Mouse (Mus musculus) adrenal gland, adult 18-20 months (tissue): ENCODE results near the gene Pla2r1. TPM values are rescaled to one million over a fixed set of nuclear protein-coding genes. Genes with fewer than 3 reads are reported as not detected.

ENCODE experiments used
- DNase-seq, 2 experiments: peaks; one replicate each; pipeline ENCODE4 v3.0.0; 2021 to 2022; ENCODE audit warnings: low spot score in 2 of 2
- total RNA-seq, 2 experiments: library from RNA; stranded (reverse); gene quantifications; 1 replicate in 1 of 2; 2 replicates in 1 of 2; pipeline ENCODE4 v1.2.3; 2021

Gene Pla2r1
- total RNA-seq, 2 experiments from 2014 or later = 3.2 to 4.3 TPM

- DNase-seq = no peak
Observed at GRCm38 (mm10) chr2:60504718-60505117, 48.4 kb downstream of the Pla2r1 start.

GRCm38 (mm10) chr2:60503991-60504390 lies 49.1 kb downstream of the Pla2r1 start:
- no peak for DNase-seq

- no peak for DNase-seq
Observed at GRCm38 (mm10) chr2:60500583-60501116, 52.5 kb downstream of the Pla2r1 start.

- DNase-seq = no peak
Observed at GRCm38 (mm10) chr2:60479906-60480305, 73.2 kb downstream of the Pla2r1 start.

- DNase-seq = no peak
Observed at GRCm38 (mm10) chr2:60478778-60479177, 74.3 kb downstream of the Pla2r1 start.

GRCm38 (mm10) chr2:60468901-60469770 lies 84.0 kb downstream of the Pla2r1 start:
- DNase-seq = no peak

GRCm38 (mm10) chr2:60452376-60452775 lies 100.7 kb downstream of the Pla2r1 start:
- DNase-seq = no peak

GRCm38 (mm10) chr2:60451119-60451773 lies 101.9 kb downstream of the Pla2r1 start:
- no peak for DNase-seq

- no peak for DNase-seq
Observed at GRCm38 (mm10) chr2:60449732-60450131, 103.4 kb downstream of the Pla2r1 start.

GRCm38 (mm10) chr2:60444711-60445509 lies 108.2 kb downstream of the Pla2r1 start:
- no peak for DNase-seq

- DNase-seq = no peak
Observed at GRCm38 (mm10) chr2:60443279-60443678, 109.8 kb downstream of the Pla2r1 start.

GRCm38 (mm10) chr2:60441875-60442274 lies 111.2 kb downstream of the Pla2r1 start:
- no peak for DNase-seq

- DNase-seq = no peak
Observed at GRCm38 (mm10) chr2:60436802-60437201, 116.3 kb downstream of the Pla2r1 start.

- DNase-seq = no peak
Observed at GRCm38 (mm10) chr2:60430315-60431021, 122.6 kb downstream of the Pla2r1 start.

GRCm38 (mm10) chr2:60418075-60418474 lies 135.0 kb downstream of the Pla2r1 start:
- peak; percentile 62 to 74 for DNase-seq

- no peak for DNase-seq
Observed at GRCm38 (mm10) chr2:60414334-60414733, 138.8 kb downstream of the Pla2r1 start.

GRCm38 (mm10) chr2:60413006-60413650 lies 140.0 kb downstream of the Pla2r1 start:
- DNase-seq = no peak

- no peak for DNase-seq
Observed at GRCm38 (mm10) chr2:60411181-60411580, 141.9 kb downstream of the Pla2r1 start.

GRCm38 (mm10) chr2:60409989-60410763 lies 142.9 kb downstream of the Pla2r1 start:
- no peak for DNase-seq
